Mouse (Mus musculus) heart, adult 11 months (tissue): ENCODE measurements around the gene Rin3.

ENCODE experiments used
- DNase-seq: peaks from one replicate; pipeline ENCODE4 v3.0.0; 2022

The Rin3 gene

DNA sequence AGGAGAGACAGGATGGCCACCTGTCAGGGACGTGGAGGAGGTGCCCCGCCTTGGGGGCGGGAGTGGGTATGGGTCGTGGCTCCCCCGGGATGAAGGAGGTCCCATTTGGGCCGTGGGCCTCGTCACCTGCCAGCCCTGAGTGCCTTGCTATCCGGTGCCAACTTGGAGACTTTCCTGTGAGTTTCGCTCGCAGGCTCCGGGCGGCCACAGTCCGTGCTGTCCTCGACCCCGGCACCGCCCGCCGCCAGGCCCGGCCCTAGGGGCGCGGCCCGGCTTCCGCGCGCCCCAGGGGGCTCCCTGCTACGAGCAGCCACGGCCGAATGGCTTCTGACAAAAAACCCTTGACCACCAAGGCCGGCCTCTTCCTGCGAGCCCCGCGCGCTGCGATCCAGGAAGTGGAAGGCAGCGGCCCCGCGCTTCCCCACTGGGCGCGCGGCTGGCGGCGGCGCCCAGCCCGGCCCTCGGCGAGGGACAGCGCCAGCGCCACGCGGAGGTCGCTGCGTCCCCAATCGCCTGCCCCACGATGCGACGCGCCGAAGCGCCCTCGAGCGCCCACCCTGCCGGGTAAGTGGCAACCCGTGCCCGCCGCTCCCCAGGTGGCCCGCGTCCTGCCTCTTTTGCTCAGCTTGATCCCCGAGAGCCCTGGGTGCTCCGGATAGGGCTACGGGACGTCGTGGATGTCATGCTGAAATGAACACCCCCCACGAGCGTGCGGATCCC lies at the start of gene Rin3:
Gene Rin3 (plus strand): TSS at position 286 of the 720 bp plus-strand sequence.
- DNase-seq, result peak; percentile 99

DNA sequence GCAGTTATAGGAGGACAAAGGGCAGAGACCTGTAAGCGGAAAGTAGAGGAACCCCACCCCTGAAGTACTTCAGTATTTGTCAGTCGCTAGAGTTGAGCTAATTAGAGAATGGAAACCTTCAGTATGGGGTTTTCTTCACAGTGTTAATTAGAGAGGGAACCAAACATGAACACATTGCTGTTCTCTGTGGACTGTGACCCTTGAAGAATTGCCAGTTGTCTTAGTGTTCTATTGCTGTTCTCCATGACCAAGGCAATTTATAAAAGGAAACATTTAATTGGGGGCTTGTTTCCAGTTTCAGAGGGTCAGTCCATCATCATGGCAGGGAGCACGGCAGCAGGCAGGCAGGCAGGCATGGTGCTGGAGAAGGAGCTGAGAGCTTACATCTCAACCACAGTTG lies 47.3 kb upstream of the Rin3 start:
- DNase-seq, result no peak

DNA sequence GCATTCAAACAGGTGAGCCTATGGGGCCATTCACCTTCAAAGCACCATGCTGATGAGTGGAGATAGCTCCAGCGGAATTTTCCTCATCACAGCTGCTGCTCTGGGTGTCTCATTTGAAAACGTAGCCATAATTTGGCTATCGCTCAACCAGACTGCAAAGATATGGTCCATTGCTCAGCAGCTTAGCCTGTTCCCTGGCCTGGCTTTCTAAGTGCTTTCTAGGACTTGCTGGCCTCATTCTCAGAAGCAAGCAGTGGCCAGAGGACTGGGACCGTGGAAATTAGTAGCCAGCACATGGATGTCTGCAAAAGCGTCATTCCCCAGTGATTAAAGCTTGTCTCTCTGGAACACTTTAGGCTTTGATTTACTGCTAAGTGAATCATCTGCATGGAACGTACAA lies 46.5 kb upstream of the Rin3 start:
- peak; percentile 87 for DNase-seq

DNA sequence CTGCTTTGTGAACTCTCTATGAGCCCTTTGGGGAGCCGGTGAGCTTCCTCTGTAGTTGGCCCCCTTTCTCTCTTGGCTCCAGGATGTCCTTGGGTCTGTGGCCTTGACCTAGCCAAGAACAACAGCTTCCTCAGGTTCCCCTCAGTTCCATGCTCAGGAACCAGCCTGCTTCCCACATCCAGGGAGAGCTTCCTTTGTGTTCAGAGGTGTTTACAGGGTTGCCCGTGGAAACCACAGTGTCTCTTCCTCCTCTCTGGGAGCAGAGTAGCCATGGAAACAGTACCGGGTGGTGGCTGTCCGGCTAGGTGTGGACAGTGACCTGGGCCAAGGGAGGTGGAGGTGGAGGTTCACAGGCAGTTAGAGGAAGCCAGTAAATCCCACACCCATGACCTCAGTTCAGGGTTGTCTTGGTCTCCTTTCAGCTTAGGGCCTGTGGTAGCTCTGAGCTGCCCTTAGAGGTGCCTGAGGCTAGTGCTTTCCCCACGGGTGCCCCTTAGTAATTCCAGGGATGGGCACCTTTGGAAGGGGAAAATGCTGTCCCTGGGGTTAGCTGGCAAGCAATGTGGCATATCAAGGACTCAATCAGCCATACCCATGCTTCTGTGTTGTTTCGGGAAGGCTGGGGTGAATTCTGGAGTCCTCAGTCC lies 40.6 kb upstream of the Rin3 start:
- DNase-seq, result peak; percentile 99

DNA sequence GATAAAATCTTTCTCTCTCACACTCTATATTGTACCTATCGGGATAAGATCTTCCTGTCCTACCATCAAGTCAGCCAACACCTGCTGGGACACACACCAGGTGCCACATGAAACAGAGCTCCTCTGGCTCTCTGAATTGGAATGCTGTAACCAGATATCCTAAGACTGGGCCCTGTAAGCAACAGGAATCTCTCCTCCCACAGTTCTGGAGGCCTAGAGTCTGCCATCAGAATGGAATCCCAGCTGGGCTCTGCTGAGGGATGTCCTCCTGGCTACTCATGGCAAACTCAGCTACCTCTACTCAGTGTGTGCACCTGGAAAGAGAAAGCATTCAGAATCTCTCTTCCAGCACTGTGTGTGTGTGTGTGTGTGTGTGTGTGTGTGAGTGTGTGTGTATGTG lies 38.9 kb upstream of the Rin3 start:
- no peak for DNase-seq

DNA sequence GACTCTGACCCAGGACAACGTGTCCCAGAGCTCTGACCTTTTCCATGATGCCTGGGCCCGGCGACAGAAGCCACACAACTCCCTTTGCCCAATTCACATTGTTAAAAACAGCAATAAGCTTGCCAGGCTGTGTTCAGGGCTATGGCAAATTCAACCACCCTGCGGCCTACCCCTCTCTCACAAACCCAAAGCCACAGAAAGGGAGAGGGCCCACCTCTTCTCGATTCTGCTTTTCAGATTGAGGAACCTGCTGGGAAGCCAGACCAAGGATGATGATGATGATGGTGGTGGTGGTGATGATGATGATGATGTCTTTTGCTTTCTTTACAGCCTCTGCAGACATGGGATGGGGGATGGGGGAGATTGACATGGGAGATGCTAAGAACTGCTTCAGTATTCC lies 36.6 kb upstream of the Rin3 start:
- no peak for DNase-seq

DNA sequence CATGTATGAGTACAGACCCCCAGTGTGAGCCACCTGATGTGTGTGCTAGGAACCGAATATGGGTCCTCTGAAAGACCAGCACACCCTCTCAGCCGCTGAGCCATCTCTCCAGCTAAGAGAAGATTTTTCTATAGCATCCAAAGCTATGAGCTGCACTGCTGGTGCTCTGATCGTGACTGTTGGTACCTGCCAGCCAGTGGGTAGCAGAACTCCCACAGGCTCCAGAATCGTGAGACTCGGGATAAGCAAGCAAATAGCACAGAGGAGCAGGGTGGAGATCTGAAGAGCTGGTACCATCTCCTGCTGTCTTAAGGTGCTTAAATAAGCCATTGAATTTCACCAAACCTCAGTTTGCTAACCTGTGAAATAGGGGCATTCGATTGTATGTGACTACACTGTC lies 34.7 kb upstream of the Rin3 start:
- DNase-seq, result no peak

DNA sequence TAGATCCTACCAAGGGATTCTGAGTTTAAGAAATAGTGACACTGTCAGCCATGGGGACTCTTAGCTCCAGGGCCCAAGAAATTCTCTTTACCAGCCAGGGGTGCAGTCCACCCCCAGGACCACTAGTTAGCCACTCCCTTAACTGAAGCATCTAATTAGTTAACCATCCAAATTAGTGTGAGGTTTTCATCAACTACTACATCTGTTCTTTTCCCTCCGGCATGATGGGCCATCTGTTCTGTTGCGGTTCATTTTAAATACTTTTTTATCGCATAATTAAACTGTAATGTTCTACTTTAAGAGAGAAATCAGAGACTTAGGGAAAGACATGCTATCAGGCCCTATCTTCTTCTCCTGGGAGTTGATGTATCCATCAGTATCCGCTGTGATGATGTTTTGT lies 32.5 kb upstream of the Rin3 start:
- DNase-seq, result no peak

DNA sequence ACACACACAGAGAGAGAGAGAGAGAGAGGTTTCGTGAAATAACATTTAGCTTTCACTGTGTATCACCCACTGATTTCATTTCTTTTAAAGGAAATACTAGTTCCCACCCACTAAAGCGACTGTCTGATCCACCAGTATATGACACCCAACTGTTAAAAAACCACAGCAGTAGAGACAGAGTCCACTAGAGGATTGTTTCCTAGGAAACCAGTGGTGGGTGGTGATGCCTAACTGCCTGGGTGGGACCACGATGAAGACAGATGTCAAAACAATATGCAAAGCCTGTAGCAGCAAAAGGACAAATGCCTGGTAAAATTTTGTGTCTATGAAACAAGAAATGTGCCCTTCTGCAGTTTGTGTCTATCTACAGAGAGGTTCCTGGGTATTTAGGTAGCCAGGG lies 31.8 kb upstream of the Rin3 start:
- no peak for DNase-seq

DNA sequence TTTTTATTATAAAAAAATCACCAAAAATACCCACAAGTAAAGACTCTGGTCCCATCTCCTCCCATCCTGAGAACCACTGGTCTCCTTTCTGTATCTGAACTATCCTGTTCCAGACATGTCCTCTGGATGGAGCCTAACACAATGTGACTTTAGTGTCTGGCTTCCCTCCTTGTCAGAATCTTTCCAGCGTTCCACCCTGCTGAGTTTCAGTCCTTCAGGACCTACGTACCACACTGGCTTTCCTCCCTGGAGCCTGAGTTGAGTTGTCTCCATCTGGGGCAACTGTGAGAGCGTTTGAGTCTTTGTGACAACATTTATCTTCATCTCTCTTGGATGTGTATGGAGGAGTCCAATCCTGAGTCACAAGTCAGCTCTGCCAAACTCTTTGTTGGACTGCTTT lies 30.9 kb upstream of the Rin3 start:
- no peak for DNase-seq

DNA sequence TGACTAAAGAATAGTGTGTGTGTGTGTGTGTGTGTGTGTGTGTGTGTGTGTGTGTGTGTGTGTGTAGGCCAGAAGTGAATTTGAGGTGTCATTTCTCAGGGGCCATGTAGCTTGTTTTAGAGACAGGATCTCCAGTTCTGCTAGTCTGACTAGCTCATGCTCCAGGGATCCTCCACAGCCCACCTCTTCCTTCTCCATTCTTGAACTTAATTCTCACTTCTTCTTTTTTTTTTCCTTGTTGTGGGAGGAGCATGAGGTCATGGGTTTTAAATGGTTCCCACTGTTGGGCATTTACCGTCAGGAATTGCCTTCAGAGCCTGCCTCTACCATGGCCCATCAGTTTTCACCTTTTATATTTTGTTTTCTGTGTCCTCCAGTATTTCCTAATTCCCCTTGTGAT lies 30.3 kb upstream of the Rin3 start:
- DNase-seq, result no peak

DNA sequence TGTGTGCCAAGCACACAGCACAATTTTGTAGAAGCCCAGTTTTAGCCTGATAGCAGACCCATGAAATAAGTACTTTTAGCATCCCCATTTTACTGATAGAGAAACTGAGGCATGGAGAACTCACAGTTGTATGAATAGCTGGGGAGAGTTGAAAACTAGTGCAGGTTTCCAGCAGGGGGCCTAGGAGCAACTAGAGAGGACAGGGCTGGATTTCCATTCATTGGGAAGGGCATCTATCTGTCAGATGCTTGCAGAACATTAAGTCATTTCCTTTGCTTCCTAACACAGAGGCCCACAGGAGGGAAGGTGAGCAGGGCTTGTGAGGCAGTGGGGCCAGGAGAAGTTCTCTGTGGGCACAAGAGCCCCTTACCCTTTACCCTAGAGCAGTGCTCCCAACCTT lies 27.8 kb upstream of the Rin3 start:
- DNase-seq, result no peak

DNA sequence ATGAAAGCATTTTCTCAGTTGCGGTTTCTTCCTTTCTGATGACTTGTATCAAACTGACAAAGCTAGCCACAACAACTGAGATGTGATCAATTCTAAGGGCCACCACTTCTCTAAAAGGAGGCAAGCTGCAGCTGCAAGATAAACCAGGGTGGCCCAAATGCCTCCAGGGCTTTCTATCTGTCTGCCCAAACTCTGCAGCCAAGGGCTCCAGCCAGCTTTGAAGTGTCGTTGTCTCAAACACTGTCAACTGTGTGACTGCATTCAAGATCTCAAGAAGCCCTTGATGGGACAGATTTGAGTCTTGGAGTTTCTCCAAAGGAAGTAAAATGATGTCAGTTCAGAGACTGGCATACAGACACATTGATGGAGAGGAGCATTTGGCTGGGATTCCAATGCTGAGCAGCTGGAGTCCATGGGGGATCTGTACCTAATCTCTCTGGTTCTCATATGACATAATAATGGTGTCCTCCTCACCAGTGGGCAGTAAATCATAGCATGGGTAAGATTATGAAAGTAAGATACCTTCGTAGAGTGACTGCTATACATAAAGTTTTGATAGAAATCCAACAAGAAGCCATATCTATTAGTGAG lies 24.2 kb upstream of the Rin3 start:
- DNase-seq, result no peak

DNA sequence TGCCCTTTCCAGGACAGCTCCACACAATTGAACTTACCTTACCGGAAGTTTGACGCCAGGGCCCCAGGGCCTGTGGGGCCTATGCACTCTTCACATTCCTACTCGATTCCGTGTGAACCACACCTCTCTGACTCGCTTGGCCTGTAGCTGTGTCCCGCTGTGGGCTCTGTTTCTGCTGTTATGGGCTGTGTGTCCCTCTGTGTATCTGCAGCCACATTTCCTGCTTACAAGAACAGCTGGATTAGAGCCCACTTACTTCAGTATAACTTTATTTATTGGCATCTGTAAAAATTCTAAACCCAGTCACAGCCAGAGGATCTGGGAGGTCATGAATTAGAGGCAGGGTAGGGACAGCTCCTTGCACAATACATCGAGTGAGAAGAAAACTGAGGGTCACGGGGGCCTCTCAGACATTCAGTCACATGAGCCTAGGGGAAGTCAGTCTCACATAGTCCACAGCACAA lies 20.9 kb upstream of the Rin3 start:
- DNase-seq, result peak; percentile 92

DNA sequence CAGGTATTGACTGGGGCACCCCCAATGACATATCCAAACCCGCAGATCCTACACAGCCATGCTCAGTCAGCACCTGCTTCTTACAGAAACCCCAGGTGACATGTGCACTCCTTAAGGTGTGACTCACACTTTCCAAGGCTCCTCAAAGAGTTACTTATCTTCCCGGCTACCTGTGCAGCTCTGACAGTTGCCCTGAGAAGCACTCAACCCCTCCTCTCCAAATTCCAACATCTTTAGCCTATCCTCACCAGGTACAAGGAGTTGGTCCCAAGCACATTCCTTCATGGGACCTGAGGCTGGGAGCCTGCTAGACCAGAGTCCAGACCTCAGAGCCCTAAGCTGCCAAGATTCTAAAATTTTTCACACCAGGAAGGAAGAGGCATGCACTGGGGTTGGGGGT lies 20.0 kb upstream of the Rin3 start:
- DNase-seq, result no peak

DNA sequence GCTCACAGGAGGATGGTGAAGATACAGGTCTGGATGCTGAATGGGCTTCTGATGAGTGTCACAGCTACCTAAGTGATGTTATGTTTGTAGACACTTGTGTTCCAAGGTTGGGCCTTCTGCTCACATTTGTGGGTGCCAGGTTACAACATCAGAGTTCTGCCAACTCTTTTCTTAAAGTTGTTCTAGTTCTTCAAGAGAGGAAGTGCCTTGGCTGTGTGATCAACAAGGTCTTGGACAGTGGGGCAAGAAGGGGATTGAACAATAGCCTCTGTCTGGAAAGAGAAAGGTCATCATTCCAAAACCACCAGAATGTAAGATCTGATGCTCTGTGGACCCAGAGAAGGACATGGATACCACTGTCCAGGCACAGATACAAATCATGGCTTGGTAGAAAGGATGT lies 19.6 kb upstream of the Rin3 start:
- DNase-seq, result no peak

DNA sequence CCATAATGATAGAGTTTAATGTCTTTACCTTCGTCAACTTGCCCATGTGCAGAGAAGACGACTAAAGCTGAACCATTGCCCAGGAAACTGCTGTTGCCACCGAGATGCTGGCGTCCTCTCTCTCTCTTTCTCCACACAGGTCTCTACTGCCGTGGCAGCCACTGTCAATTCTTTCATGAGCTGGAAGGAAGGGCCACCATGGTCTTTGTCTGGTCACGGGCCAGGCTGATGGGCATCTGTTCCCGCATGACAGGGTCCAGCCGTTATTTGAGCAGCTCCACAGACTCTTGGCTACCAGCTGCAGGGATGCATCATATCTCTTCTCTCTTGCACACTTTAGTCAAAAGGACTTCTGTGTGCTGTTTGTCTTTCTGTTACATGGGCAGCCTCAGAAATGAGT lies 16.4 kb upstream of the Rin3 start:
- DNase-seq, result no peak

DNA sequence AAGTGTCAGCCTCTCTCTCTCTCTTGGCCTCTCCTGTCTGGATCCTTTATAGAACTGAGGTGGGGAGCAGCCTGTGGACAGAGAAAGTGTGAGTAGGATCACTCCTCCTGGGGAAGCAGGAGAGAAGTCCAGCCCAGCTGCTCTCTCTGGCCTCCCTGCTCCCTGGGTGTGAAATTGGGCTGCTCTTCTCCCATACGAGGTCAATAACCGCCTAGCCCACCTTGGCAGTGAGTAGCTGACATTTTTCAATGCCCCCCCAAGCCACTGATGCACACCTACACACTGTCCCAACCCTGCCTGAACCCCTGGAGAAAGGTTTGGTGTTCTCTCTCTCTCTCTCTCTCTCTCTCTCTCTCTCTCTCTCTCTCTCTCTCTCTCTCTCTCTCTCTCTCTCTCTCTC lies 13.7 kb upstream of the Rin3 start:
- peak; percentile 55 for DNase-seq

DNA sequence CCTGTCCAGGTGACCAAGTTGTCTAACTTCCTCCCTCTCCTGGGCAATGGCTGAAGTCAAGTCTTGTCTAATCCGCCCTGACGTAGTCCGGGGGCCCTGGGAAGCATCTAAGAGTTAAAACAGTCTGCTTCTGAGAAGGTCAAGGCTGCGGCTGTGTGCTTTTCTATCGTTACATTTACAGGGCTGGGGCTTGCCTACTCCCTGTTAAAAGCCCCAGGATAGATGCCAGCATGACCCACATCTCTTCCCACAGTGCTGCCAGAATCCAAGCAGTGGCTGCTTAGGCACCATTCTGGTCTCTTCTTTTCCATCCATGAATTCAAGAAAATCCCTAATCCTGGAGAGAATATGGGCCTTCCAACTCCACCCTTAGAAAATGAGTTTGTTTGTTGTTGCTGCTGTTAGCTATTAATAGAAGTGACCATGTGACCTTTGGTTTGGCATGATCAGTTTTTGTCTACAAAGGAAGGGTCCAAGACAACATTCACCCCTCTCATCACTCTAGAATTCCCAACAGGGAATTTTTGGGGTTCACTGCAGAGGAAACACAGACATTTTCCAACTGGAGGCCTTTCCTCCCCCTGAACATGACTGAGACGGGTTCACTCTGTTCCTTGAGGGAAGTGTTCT lies 12.0 kb upstream of the Rin3 start:
- DNase-seq, result no peak

DNA sequence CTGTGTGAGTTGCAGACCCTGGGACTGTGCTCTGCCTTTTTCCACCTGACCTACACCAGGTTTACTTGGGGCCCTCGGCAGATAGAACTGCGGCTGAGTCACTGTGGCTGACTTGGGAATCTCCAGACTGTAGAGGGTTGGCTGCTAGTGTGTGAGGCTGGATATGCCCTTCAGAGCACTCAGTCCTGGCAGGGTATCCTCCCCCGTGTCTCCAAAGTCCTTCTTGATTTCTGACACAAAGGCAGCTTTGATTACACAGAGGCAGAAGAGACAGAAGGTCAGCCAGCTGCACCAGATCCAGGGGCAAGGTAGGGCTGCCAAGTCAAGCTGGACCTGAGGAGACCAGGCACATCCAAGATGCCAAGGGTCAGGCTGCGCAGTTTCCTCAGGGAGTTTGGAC lies 11.4 kb upstream of the Rin3 start:
- peak; percentile 97 for DNase-seq

DNA sequence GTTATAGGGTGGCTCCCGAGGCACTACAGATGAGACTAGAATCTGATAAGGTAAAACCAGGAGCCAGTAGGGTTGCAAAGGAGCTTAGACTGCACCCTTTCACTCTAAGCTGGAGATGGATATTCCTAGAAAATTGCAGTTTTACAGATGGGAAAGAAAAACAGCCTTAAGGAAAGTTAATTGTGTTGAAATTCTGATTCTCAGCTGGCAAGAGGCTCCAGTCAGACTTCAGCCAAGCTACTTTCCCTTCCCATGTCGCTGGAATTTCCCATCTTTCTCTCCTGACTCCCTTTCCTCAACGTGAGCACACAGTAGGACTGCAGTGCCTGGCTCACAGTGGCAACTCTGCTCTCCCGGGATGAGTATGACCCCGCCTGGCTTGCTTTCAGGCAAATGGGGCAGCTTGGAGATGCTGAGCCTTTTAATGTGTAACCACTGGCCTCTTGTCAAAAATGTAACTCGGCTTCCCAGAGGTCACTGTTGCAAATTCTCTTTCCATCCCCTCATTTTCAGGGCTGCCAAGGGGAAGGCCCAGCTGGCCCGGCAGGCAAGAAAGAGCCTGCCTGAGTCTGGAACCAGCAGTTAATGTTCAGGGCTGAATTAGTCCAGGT lies 6.9 kb upstream of the Rin3 start:
- DNase-seq, result peak; percentile 97

DNA sequence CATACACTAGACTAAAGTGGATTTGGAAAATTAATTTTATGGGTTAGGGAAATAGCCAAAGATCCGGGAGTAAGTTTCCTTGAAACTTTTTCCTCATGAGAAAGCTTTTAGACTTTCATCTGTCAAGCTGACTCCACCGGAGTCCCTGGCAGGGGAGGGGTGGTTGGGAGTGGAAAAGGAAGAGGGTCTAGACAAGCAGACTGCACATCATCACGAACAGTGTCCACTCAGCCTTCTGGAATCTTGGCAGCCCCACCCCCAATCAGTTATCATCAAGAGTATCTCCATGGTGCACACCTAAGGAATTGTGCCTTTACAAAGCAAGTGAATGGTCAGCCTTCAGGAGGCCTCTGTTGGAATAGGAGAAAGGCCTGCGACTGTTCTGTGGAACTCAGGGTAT lies 2.6 kb upstream of the Rin3 start:
- peak; percentile 80 for DNase-seq

DNA sequence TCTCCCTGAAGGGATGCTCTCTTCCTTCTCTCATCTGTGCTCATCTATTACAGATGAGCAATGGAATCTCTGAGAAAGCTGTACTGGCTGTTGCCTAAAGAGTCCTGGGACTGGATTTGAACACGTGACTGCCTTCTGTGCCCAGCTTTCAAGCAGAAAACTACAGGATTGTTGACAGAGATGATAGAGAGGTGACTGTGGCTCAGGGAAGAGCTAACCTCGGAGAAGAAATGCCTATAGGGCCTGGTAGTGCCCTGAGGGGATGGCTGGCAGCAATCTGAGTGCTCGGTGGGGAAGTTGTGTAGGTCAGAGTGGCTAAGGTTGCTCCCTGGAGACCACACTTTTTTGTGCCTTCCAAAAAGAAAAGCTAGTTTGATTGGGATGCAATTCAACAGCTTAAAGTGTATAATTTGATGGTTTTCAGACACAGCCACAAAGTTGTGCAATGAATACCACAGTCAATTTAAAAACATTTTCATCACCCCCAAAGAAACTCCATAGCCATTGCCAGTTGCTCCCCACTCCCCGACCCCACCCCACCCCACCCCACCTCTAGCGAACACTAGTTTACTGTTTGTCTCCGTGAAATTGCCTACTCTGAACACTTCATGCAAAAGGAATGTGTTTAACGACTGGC lies 1.9 kb upstream of the Rin3 start:
- peak; percentile 75 for DNase-seq
